Mouse (Mus musculus): Measurements from ENCODE around the gene Hilpda. TPM values are rescaled to one million over a fixed set of nuclear protein-coding genes. Genes with fewer than 3 reads are reported as not detected.

Gene Hilpda
- 41.7 and 44.2 TPM in 2 replicates for polyA plus RNA-seq (2015; fragmentation: Nextera tagmentation; extraction: Ambion mirVana)

- ATAC-seq (ENCODE audit: low read depth): peak; percentile 98
- WGBS: under 1% methylated on average over 46 of the region's 46 CpGs
- H3K4me2 ChIP-seq (ENCODE audit: low read depth, low read length): peak within 1 kb of the TSS; percentile 79
- peaks cover 11% of the 10 kb centered on the region for H3K4me1 ChIP-seq (replicated peaks; ENCODE audit: control insufficient read depth, insufficient read depth, low read length)
- H3K9ac ChIP-seq (ENCODE audit: low read length): peak within 1 kb of the TSS; percentile 77
- peak within 1 kb of the TSS; percentile 66 for H3K4me3 ChIP-seq (ENCODE audit: low read length)
- H3K27ac ChIP-seq (ENCODE audit: low read length): peak within 1 kb of the TSS; percentile 93
- no peaks in the 10 kb centered on the region for H3K9me3 ChIP-seq (ENCODE audit: control insufficient read depth, low read length)
- H3K27me3 ChIP-seq (ENCODE audit: control insufficient read depth, insufficient read depth, low read depth, low read length): no peaks in the 10 kb centered on the region
- peaks cover 5% of the 10 kb centered on the region for H3K36me3 ChIP-seq (ENCODE audit: control insufficient read depth, insufficient read depth, low read length)
These were observed at the start of gene Hilpda for GRCm38 (mm10) chr6:29272312-29273072. TSS of gene Hilpda (plus strand) at chr6:29272488.

GRCm38 (mm10) chr6:29229265-29229913, 42.9 kb upstream of the Hilpda start:
- Histone ChIP-seq H3K36me3 (ENCODE audit: control insufficient read depth, insufficient read depth, low read length) (no peaks in the 10 kb centered on the region), H3K9ac (ENCODE audit: low read length) (no peak overlapping the region), H3K4me2 (ENCODE audit: low read depth, low read length) (no peak overlapping the region), H3K4me1 (replicated peaks; ENCODE audit: control insufficient read depth, insufficient read depth, low read length) (no peaks in the 10 kb centered on the region), H3K27me3 (ENCODE audit: control insufficient read depth, insufficient read depth, low read depth, low read length) (no peaks in the 10 kb centered on the region), H3K9me3 (ENCODE audit: control insufficient read depth, low read length) (no peaks in the 10 kb centered on the region), H3K4me3 (ENCODE audit: low read length) (no peak overlapping the region), H3K27ac (ENCODE audit: low read length) (no peak overlapping the region)
- ATAC-seq (ENCODE audit: low read depth): no peak
- WGBS: 71% methylated on average over 6 of the region's 6 CpGs

- H3K27me3 ChIP-seq (ENCODE audit: control insufficient read depth, insufficient read depth, low read depth, low read length): no peaks in the 10 kb centered on the region
- 53% methylated on average over 6 of the region's 6 CpGs for WGBS
- no peak overlapping the region for H3K4me2 ChIP-seq (ENCODE audit: low read depth, low read length)
- no peaks in the 10 kb centered on the region for H3K36me3 ChIP-seq (ENCODE audit: control insufficient read depth, insufficient read depth, low read length)
- no peak overlapping the region for H3K27ac ChIP-seq (ENCODE audit: low read length)
- no peak overlapping the region for H3K4me3 ChIP-seq (ENCODE audit: low read length)
- no peaks in the 10 kb centered on the region for H3K4me1 ChIP-seq (replicated peaks; ENCODE audit: control insufficient read depth, insufficient read depth, low read length)
- ATAC-seq (ENCODE audit: low read depth): no peak
- H3K9me3 ChIP-seq (ENCODE audit: control insufficient read depth, low read length): no peaks in the 10 kb centered on the region
- H3K9ac ChIP-seq (ENCODE audit: low read length): no peak overlapping the region
These were observed 41.9 kb upstream of the Hilpda start for GRCm38 (mm10) chr6:29230386-29230785.

- no peak overlapping the region for H3K4me3 ChIP-seq (ENCODE audit: low read length)
- no peak overlapping the region for H3K9ac ChIP-seq (ENCODE audit: low read length)
- H3K9me3 ChIP-seq (ENCODE audit: control insufficient read depth, low read length): no peaks in the 10 kb centered on the region
- 66% methylated on average over 3 of the region's 3 CpGs for WGBS
- H3K4me2 ChIP-seq (ENCODE audit: low read depth, low read length): no peak overlapping the region
- no peak overlapping the region for H3K27ac ChIP-seq (ENCODE audit: low read length)
- no peak for ATAC-seq (ENCODE audit: low read depth)
- H3K4me1 ChIP-seq (replicated peaks; ENCODE audit: control insufficient read depth, insufficient read depth, low read length): no peaks in the 10 kb centered on the region
- no peaks in the 10 kb centered on the region for H3K36me3 ChIP-seq (ENCODE audit: control insufficient read depth, insufficient read depth, low read length)
- no peaks in the 10 kb centered on the region for H3K27me3 ChIP-seq (ENCODE audit: control insufficient read depth, insufficient read depth, low read depth, low read length)
These were observed 40.5 kb upstream of the Hilpda start for GRCm38 (mm10) chr6:29231799-29232198.

- ATAC-seq (ENCODE audit: low read depth): no peak
- Histone ChIP-seq H3K4me2 (ENCODE audit: low read depth, low read length) (no peak overlapping the region), H3K9me3 (ENCODE audit: control insufficient read depth, low read length) (no peaks in the 10 kb centered on the region), H3K4me3 (ENCODE audit: low read length) (no peak overlapping the region), H3K36me3 (ENCODE audit: control insufficient read depth, insufficient read depth, low read length) (no peaks in the 10 kb centered on the region), H3K27ac (ENCODE audit: low read length) (no peak overlapping the region), H3K9ac (ENCODE audit: low read length) (no peak overlapping the region), H3K27me3 (ENCODE audit: control insufficient read depth, insufficient read depth, low read depth, low read length) (no peaks in the 10 kb centered on the region), H3K4me1 (replicated peaks; ENCODE audit: control insufficient read depth, insufficient read depth, low read length) (no peaks in the 10 kb centered on the region)
- WGBS: 61% methylated on average over 6 of the region's 6 CpGs
These were observed 40.0 kb upstream of the Hilpda start for GRCm38 (mm10) chr6:29232321-29232720.

GRCm38 (mm10) chr6:29233710-29234109, 38.6 kb upstream of the Hilpda start:
- H3K9me3 ChIP-seq (ENCODE audit: control insufficient read depth, low read length): no peaks in the 10 kb centered on the region
- no peak for ATAC-seq (ENCODE audit: low read depth)
- no peaks in the 10 kb centered on the region for H3K27me3 ChIP-seq (ENCODE audit: control insufficient read depth, insufficient read depth, low read depth, low read length)
- no peak overlapping the region for H3K4me3 ChIP-seq (ENCODE audit: low read length)
- no peak overlapping the region for H3K27ac ChIP-seq (ENCODE audit: low read length)
- no peak overlapping the region for H3K4me2 ChIP-seq (ENCODE audit: low read depth, low read length)
- no peaks in the 10 kb centered on the region for H3K4me1 ChIP-seq (replicated peaks; ENCODE audit: control insufficient read depth, insufficient read depth, low read length)
- H3K36me3 ChIP-seq (ENCODE audit: control insufficient read depth, insufficient read depth, low read length): no peaks in the 10 kb centered on the region
- WGBS: 67% methylated on average over 3 of the region's 3 CpGs
- no peak overlapping the region for H3K9ac ChIP-seq (ENCODE audit: low read length)

- no peaks in the 10 kb centered on the region for H3K9me3 ChIP-seq (ENCODE audit: control insufficient read depth, low read length)
- H3K4me1 ChIP-seq (replicated peaks; ENCODE audit: control insufficient read depth, insufficient read depth, low read length): no peaks in the 10 kb centered on the region
- ATAC-seq (ENCODE audit: low read depth): no peak
- no peak overlapping the region for H3K27ac ChIP-seq (ENCODE audit: low read length)
- H3K4me2 ChIP-seq (ENCODE audit: low read depth, low read length): no peak overlapping the region
- 37% methylated on average over 8 of the region's 8 CpGs for WGBS
- no peaks in the 10 kb centered on the region for H3K36me3 ChIP-seq (ENCODE audit: control insufficient read depth, insufficient read depth, low read length)
- no peaks in the 10 kb centered on the region for H3K27me3 ChIP-seq (ENCODE audit: control insufficient read depth, insufficient read depth, low read depth, low read length)
- no peak overlapping the region for H3K9ac ChIP-seq (ENCODE audit: low read length)
- H3K4me3 ChIP-seq (ENCODE audit: low read length): no peak overlapping the region
These were observed 38.0 kb upstream of the Hilpda start for GRCm38 (mm10) chr6:29234272-29234671.

- Histone ChIP-seq H3K9me3 (ENCODE audit: control insufficient read depth, low read length) (no peaks in the 10 kb centered on the region), H3K4me3 (ENCODE audit: low read length) (no peak overlapping the region), H3K4me1 (replicated peaks; ENCODE audit: control insufficient read depth, insufficient read depth, low read length) (no peaks in the 10 kb centered on the region), H3K9ac (ENCODE audit: low read length) (no peak overlapping the region), H3K27ac (ENCODE audit: low read length) (no peak overlapping the region), H3K27me3 (ENCODE audit: control insufficient read depth, insufficient read depth, low read depth, low read length) (no peaks in the 10 kb centered on the region), H3K36me3 (ENCODE audit: control insufficient read depth, insufficient read depth, low read length) (no peaks in the 10 kb centered on the region), H3K4me2 (ENCODE audit: low read depth, low read length) (no peak overlapping the region)
- no peak for ATAC-seq (ENCODE audit: low read depth)
- WGBS: 27% methylated on average over 2 of the region's 2 CpGs
These were observed 31.5 kb upstream of the Hilpda start for GRCm38 (mm10) chr6:29240806-29241205.

GRCm38 (mm10) chr6:29241697-29242096, 30.6 kb upstream of the Hilpda start:
- H3K9me3 ChIP-seq (ENCODE audit: control insufficient read depth, low read length): no peaks in the 10 kb centered on the region
- no peak for ATAC-seq (ENCODE audit: low read depth)
- no peak overlapping the region for H3K4me3 ChIP-seq (ENCODE audit: low read length)
- H3K9ac ChIP-seq (ENCODE audit: low read length): no peak overlapping the region
- WGBS: 53% methylated on average over 2 of the region's 2 CpGs
- no peak overlapping the region for H3K27ac ChIP-seq (ENCODE audit: low read length)
- no peaks in the 10 kb centered on the region for H3K4me1 ChIP-seq (replicated peaks; ENCODE audit: control insufficient read depth, insufficient read depth, low read length)
- H3K27me3 ChIP-seq (ENCODE audit: control insufficient read depth, insufficient read depth, low read depth, low read length): no peaks in the 10 kb centered on the region
- H3K4me2 ChIP-seq (ENCODE audit: low read depth, low read length): no peak overlapping the region
- H3K36me3 ChIP-seq (ENCODE audit: control insufficient read depth, insufficient read depth, low read length): no peaks in the 10 kb centered on the region

All from lung, embryonic 16.5 days (tissue).